Comparison of ENCODE assay signal across 9 mouse cellular contexts in genomic region chr5:32610801-32611340, GRCm38 (mm10). TPM values are rescaled to one million over a fixed set of nuclear protein-coding genes. Genes with fewer than 3 reads are reported as not detected.
A peak's percentile ranks its signal among the peaks of the same experiment; 100 is the strongest.
DNase-seq lines count a peak whose midpoint lies in the region; ATAC-seq and TF ChIP-seq lines count a peak whose summit lies in the region.
"Had no signal": no experiment of that assay in that cellular context is flagged by ENCODE, and none has a peak within 500 bp of the region (broad histone marks: within the 10 kb centered on the region; RNA-seq: fewer than 3 reads in every experiment).

Yes1 (plus strand) TSS chr5:32611171.

- peak within 1 kb of the TSS; percentile 95 for H3K9ac ChIP-seq in ES-E14 (ENCODE audit: insufficient read depth, low read depth, low read length, poor library complexity, severe bottlenecking)
- H3K9ac ChIP-seq in forebrain, embryonic 16.5 days (replicated peaks; ENCODE audit: low read depth, low read length) = peak within 1 kb of the TSS; percentile 98
- peak within 1 kb of the TSS; percentile 80 for H3K9ac ChIP-seq in lung, embryonic 15.5 days

- WGBS in forebrain, embryonic 16.5 days = under 1% methylated on average over 52 of the region's 69 CpGs
- 0% methylated on average over 54 of the region's 69 CpGs for WGBS in lung, embryonic 15.5 days

- ATAC-seq in forebrain, embryonic 16.5 days = peak; percentile 84
- peak; percentile 95 for ATAC-seq in lung, embryonic 15.5 days (ENCODE audit: borderline replicate concordance, extremely low read depth, low FRiP score, low TSS enrichment)

- peak within 1 kb of the TSS; percentile 81 for H3K27ac ChIP-seq in ES-E14 (ENCODE audit: insufficient read depth, low read depth, low read length, poor library complexity, severe bottlenecking)
- peak within 1 kb of the TSS; percentile 86 for H3K27ac ChIP-seq in forebrain, embryonic 16.5 days (ENCODE audit: low read length)
- peak within 1 kb of the TSS; percentile 93 for H3K27ac ChIP-seq in lung, embryonic 15.5 days
- H3K27ac ChIP-seq: macrophage had no signal

- peak; percentile 74 for DNase-seq in ES-E14 (ENCODE audit: low read depth, low spot score)
- DNase-seq in cerebellum, adult 11 months = peak; percentile 76
- peak; percentile 76 for DNase-seq in heart, postnatal 25 days (ENCODE audit: low spot score)
- peak; percentile 32 to 57 for DNase-seq in layer of hippocampus, adult 18-20 months (ENCODE audit: low spot score in 2 of 2)
- DNase-seq in ovary, postnatal 10 days (ENCODE audit: low spot score) = peak; percentile 67
- peak; percentile 84 for DNase-seq in thymus, postnatal 0 days (ENCODE audit: low spot score)

- intact Hi-C loops in heart, postnatal 25 days (cut with DNase I) = loop anchor here (1.0 kb wide), 1 partner anchor 17 kb away; no protein-coding TSS in a partner anchor

- in situ Hi-C loops in ES-E14 (cut with MboI; ENCODE audit: low sequenced_read_pairs in 2 of 2, unreplicated experiment in 2 of 2) = no loop called here

- peak within 1 kb of the TSS; percentile 90 for H3K4me3 ChIP-seq in ES-E14 (ENCODE audit: insufficient read depth in 1 of 2, low read depth in 1 of 2, low read length in 2 of 2, poor library complexity in 1 of 2, severe bottlenecking in 1 of 2)
- H3K4me3 ChIP-seq in forebrain, embryonic 16.5 days (replicated peaks; ENCODE audit: low read length) = peak within 1 kb of the TSS; percentile 92
- H3K4me3 ChIP-seq in lung, embryonic 15.5 days = peak within 1 kb of the TSS; percentile 86

- peaks cover 0 to 3% of the 10 kb centered on the region in 2 experiments; a peak in 3 of 4 replicates for H3K4me1 ChIP-seq in ES-E14 (ENCODE audit: control insufficient read depth in 2 of 2, insufficient read depth in 2 of 2, low read length in 2 of 2, poor library complexity in 1 of 2)
- H3K4me1 ChIP-seq in forebrain, embryonic 16.5 days (replicated peaks; ENCODE audit: control insufficient read depth, insufficient read depth, low read length) = peaks cover 17% of the 10 kb centered on the region
- H3K4me1 ChIP-seq in lung, embryonic 15.5 days = peaks cover 9% of the 10 kb centered on the region; the same call in 1 of the 2 replicates

- H3K27me3 ChIP-seq in forebrain, embryonic 16.5 days (replicated peaks; ENCODE audit: control insufficient read depth, insufficient read depth, low read length) = no peaks in the 10 kb centered on the region
- no peaks in the 10 kb centered on the region for H3K27me3 ChIP-seq in lung, embryonic 15.5 days

- H3K36me3 ChIP-seq in ES-E14 (ENCODE audit: control insufficient read depth, insufficient read depth, low read length, poor library complexity, severe bottlenecking) = no peaks in the 10 kb centered on the region
- H3K36me3 ChIP-seq in forebrain, embryonic 16.5 days (ENCODE audit: control insufficient read depth, insufficient read depth) = no peaks in the 10 kb centered on the region
- no peaks in the 10 kb centered on the region for H3K36me3 ChIP-seq in lung, embryonic 15.5 days

- H3K4me2 ChIP-seq in forebrain, embryonic 16.5 days (ENCODE audit: low read length) = peak within 1 kb of the TSS; percentile 98
- peak within 1 kb of the TSS; percentile 62 for H3K4me2 ChIP-seq in lung, embryonic 15.5 days

- no peaks in the 10 kb centered on the region for H3K9me3 ChIP-seq in ES-E14 (ENCODE audit: control insufficient read depth, insufficient read depth, low read depth, low read length)
- no peaks in the 10 kb centered on the region for H3K9me3 ChIP-seq in forebrain, embryonic 16.5 days (ENCODE audit: control insufficient read depth, low read length)
- H3K9me3 ChIP-seq in lung, embryonic 15.5 days = no peaks in the 10 kb centered on the region

TF ChIP-seq in ES-E14, 5 proteins besides CTCF, POLR2A, EP300 and RAD21:
- TF ChIP-seq CHD2 (IDR thresholded peaks at IDR 0.05; ENCODE audit: low read depth, low read length) (no peak), HCFC1 (IDR thresholded peaks at IDR 0.05; ENCODE audit: borderline replicate concordance, insufficient read depth, low read length) (0 out of 2 replicates have a peak, but pooled peaks have one; percentile 2)
TF ChIP-seq in ES-E14: peak in this region for 1.

RNA-seq across cellular contexts. Expression of gene Yes1, which starts in this region (rescaled TPM):
- 84.7 and 91.3 TPM in 2 replicates for total RNA-seq in ES-E14 (2012; rRNA removed)
- polyA plus RNA-seq in forebrain, embryonic 16.5 days (2015; fragmentation: Nextera tagmentation; extraction: Ambion mirVana) = 20.6 and 23.8 TPM in 2 replicates
- 10 to 100 TPM; 21.0 to 22.6 TPM for total RNA-seq in heart, postnatal 25 days (2021)
- total RNA-seq in layer of hippocampus, adult 18-20 months (2021) = 10 to 100 TPM; 10.1 to 13.0 TPM
- 38.5 and 38.7 TPM in 2 replicates for polyA plus RNA-seq in lung, embryonic 15.5 days (2015; fragmentation: Nextera tagmentation; extraction: Ambion mirVana)
- polyA plus RNA-seq in thymus, postnatal 0 days (2015; fragmentation: Nextera tagmentation; extraction: Ambion mirVana) = 6.0 and 6.5 TPM in 2 replicates

Comparison
In these comparisons a context has a peak if more than half of its experiments do, and no peak if none do; other contexts are left out.
1. Peak in every context shown above with its lines: DNase-seq, ATAC-seq, H3K4me3 ChIP-seq and H3K27ac ChIP-seq.